Mouse (Mus musculus) kidney, embryonic 14.5 days (tissue): ENCODE measurements around the gene Fam78b. TPM values are rescaled to one million over a fixed set of nuclear protein-coding genes. Genes with fewer than 3 reads are reported as not detected.

Source experiments
- ATAC-seq: fragments of 200-750 bp; cut with Nextera tagmentation; 2 replicates; pipeline ENCODE4 v1.8.0; 2017; ENCODE audit warnings: moderate number of reproducible peaks, mild to moderate bottlenecking, moderate TSS enrichment, moderate library complexity; ENCODE audit not compliant: low FRiP score, low TSS enrichment
- H3K27ac ChIP-seq: fragments of 300-500 bp; sonication (generic); 2 replicates; pipeline ENCODE4 v1.5.1; 2014; ENCODE audit warnings: low read depth, mild to moderate bottlenecking, low read length, moderate library complexity, mixed read lengths
- H3K27me3 ChIP-seq: fragments of 300-500 bp; sonication (generic); 2 replicates; pipeline ENCODE4 v1.6.1; 2014; ENCODE audit warnings: mild to moderate bottlenecking, low read length; ENCODE audit not compliant: control insufficient read depth, insufficient read depth
- H3K36me3 ChIP-seq: fragments of 300-500 bp; sonication (generic); 2 replicates; pipeline ENCODE4 v1.6.1; 2014; ENCODE audit warnings: low read length, mixed read lengths; ENCODE audit not compliant: control insufficient read depth, insufficient read depth
- H3K4me1 ChIP-seq: fragments of 300-500 bp; sonication (generic); 2 replicates; pipeline ENCODE4 v1.6.1; 2014; ENCODE audit warnings: low read length, mixed read lengths; ENCODE audit not compliant: control insufficient read depth, insufficient read depth
- H3K4me2 ChIP-seq: fragments of 300-500 bp; sonication (generic); replicated peaks from 2 replicates; pipeline ENCODE4 v1.6.1; 2014; ENCODE audit warnings: low read depth, mild to moderate bottlenecking, low read length
- H3K4me3 ChIP-seq: fragments of 300-500 bp; sonication (generic); 2 replicates; pipeline ENCODE4 v1.5.1; 2014; ENCODE audit warnings: mild to moderate bottlenecking, low read length
- H3K9ac ChIP-seq: fragments of 300-500 bp; sonication (generic); 2 replicates; pipeline ENCODE4 v1.6.1; 2014; ENCODE audit warnings: low read depth, mild to moderate bottlenecking, low read length, moderate library complexity
- H3K9me3 ChIP-seq: fragments of 300-500 bp; sonication (generic); 2 replicates; pipeline ENCODE4 v1.6.1; 2016; ENCODE audit warnings: low read length; ENCODE audit not compliant: control insufficient read depth
- WGBS: fragments of 180-500 bp; shearing (Covaris S2); extraction: QIAGEN DNeasy Blood & Tissue Kit; methylation state at CpG from one replicate; pipeline ENCODE4 v1.1.7; 2014; 5-methylcytosine and 5-hydroxymethylcytosine counted together
- polyA plus RNA-seq: library from polyadenylated mRNA; unstranded; fragments of >200 nt; fragmentation: Nextera tagmentation; extraction: Ambion mirVana; gene quantifications from 2 replicates; pipeline ENCODE4 v1.2.1, GENCODE M21; 2014

Fam78b gene
- polyA plus RNA-seq, 1 experiment from 2014 or later, result 1.2 TPM

- Histone ChIP-seq H3K36me3 (no peaks in the 10 kb centered on the region), H3K4me3 (no peak overlapping the region), H3K4me2 (no peak overlapping the region), H3K4me1 (no peaks in the 10 kb centered on the region), H3K9ac (no peak overlapping the region), H3K9me3 (no peaks in the 10 kb centered on the region), H3K27ac (no peak overlapping the region), H3K27me3 (no peaks in the 10 kb centered on the region)
- WGBS, result 73% methylated on average over 6 of the region's 6 CpGs
- no peak for ATAC-seq
Observed at GRCm38 (mm10) chr1:167070306-167070705, 69.1 kb downstream of the Fam78b start.

DNA sequence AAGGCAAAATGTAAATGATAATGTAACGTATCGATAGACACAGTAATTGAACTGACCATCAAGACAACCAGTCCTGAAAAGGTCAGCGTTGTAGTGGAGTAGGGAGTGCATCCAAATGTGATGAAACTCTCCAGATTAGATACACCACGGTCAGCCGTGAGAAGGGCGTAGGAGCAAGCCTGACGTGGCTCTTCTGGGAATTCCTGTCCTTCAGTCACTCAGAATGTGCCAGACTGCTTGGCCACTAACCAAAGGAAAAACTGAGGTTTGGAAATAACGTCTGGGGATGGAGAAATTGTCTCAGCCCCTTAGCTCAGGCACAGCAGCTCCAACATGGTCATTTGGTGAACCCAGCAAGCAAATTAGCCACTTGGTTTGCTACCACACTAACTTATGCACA lies 74.5 kb downstream of the Fam78b start:
- H3K27me3 ChIP-seq, result no peaks in the 10 kb centered on the region
- no peak overlapping the region for H3K9ac ChIP-seq
- no peaks in the 10 kb centered on the region for H3K4me1 ChIP-seq
- no peak overlapping the region for H3K4me3 ChIP-seq
- no peak overlapping the region for H3K4me2 ChIP-seq
- no peak for ATAC-seq
- no peaks in the 10 kb centered on the region for H3K36me3 ChIP-seq
- no peaks in the 10 kb centered on the region for H3K9me3 ChIP-seq
- 85% methylated on average over 8 of the region's 8 CpGs for WGBS
- no peak overlapping the region for H3K27ac ChIP-seq

DNA sequence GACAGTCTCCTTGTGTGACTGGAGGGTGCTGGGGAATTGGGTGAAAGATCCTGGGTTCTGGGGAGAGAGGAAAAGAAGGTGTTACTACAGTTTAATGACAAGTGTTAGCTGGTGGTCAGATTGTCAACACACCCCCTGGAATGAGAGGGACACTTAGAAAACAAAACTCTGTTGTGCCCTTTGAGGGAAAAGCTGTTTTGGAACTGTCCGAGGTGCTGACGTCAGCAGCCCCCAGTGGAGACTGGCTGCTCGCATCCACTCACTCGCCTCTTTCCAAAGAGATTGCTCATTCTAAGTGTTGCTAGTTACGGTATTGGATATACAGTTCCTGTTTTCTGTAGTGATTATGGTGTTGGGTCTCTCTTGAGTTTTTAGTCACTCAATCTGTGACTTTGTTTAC lies 78.3 kb downstream of the Fam78b start:
- WGBS, result 37% methylated on average over 5 of the region's 5 CpGs
- Histone ChIP-seq H3K36me3 (no peaks in the 10 kb centered on the region), H3K9me3 (no peaks in the 10 kb centered on the region), H3K9ac (no peak overlapping the region), H3K4me1 (no peaks in the 10 kb centered on the region), H3K4me2 (no peak overlapping the region), H3K27ac (no peak overlapping the region), H3K27me3 (no peaks in the 10 kb centered on the region), H3K4me3 (no peak overlapping the region)
- no peak for ATAC-seq

DNA sequence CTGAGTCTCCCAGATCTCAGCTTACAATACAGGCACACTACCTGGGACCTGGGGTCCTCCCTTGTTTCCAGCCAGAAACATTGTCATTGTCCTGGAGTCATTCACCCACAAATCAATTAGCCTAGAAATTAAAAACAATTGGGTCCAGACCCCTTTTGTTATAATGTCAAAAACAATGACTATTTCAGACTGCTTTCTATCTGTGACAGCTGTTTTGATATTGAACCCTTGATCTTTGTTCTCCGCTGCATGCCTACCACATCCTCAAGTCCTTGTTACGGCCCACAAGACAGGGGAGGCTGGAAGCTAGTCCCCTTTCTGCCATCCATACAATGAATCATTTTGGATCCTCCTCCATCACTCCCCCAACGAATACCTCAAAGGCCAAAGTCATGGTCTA lies 80.7 kb downstream of the Fam78b start:
- H3K4me2 ChIP-seq, result no peak overlapping the region
- no peaks in the 10 kb centered on the region for H3K4me1 ChIP-seq
- no peak for ATAC-seq
- H3K4me3 ChIP-seq, result no peak overlapping the region
- 41% methylated on average over 3 of the region's 3 CpGs for WGBS
- H3K9me3 ChIP-seq, result no peaks in the 10 kb centered on the region
- H3K27ac ChIP-seq, result no peak overlapping the region
- H3K9ac ChIP-seq, result no peak overlapping the region
- no peaks in the 10 kb centered on the region for H3K36me3 ChIP-seq
- H3K27me3 ChIP-seq, result no peaks in the 10 kb centered on the region

GRCm38 (mm10) chr1:167082506-167083100 lies 81.4 kb downstream of the Fam78b start:
- WGBS, result 23% methylated on average over 4 of the region's 4 CpGs
- ATAC-seq, result no peak

GRCm38 (mm10) chr1:167083181-167083580 lies 82.0 kb downstream of the Fam78b start:
- Histone ChIP-seq H3K9me3 (no peaks in the 10 kb centered on the region), H3K4me2 (no peak overlapping the region), H3K36me3 (no peaks in the 10 kb centered on the region), H3K9ac (no peak overlapping the region), H3K27me3 (no peaks in the 10 kb centered on the region), H3K4me3 (no peak overlapping the region), H3K27ac (no peak overlapping the region), H3K4me1 (no peaks in the 10 kb centered on the region)
- ATAC-seq, result no peak
- 79% methylated on average over 2 of the region's 2 CpGs for WGBS

More at GRCm38 (mm10) chr1:167082506-167083100, 81.4 kb downstream of the Fam78b start:
- no peaks in the 10 kb centered on the region for H3K27me3 ChIP-seq
- H3K27ac ChIP-seq, result no peak overlapping the region
- H3K9ac ChIP-seq, result no peak overlapping the region
- H3K4me3 ChIP-seq, result no peak overlapping the region
- no peak overlapping the region for H3K4me2 ChIP-seq
- H3K36me3 ChIP-seq, result no peaks in the 10 kb centered on the region
- H3K9me3 ChIP-seq, result no peaks in the 10 kb centered on the region
- no peaks in the 10 kb centered on the region for H3K4me1 ChIP-seq

DNA sequence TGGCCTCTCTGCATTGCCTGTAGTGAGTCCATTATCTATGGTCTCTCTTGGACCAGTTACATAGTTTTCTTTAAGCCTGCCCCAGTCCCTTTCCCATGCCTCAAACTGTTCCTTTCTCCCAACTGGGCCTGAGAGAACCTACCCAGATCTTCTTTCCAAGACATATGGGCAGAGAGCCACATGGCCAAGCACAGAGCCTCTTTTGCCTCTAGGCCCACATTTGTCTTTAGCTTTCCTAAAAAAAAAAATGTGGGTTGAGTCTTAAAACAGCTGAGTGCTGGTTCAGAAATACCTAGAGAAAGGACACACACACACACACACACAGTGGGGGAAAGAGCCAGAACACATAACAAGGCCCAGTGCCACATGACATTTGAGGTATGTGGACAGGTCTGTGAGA lies 83.1 kb downstream of the Fam78b start:
- ATAC-seq, result no peak
- H3K4me3 ChIP-seq, result no peak overlapping the region
- H3K27me3 ChIP-seq, result no peaks in the 10 kb centered on the region
- no peaks in the 10 kb centered on the region for H3K36me3 ChIP-seq
- no peak overlapping the region for H3K4me2 ChIP-seq
- no peak overlapping the region for H3K27ac ChIP-seq
- H3K9me3 ChIP-seq, result no peaks in the 10 kb centered on the region
- H3K4me1 ChIP-seq, result no peaks in the 10 kb centered on the region
- no peak overlapping the region for H3K9ac ChIP-seq

DNA sequence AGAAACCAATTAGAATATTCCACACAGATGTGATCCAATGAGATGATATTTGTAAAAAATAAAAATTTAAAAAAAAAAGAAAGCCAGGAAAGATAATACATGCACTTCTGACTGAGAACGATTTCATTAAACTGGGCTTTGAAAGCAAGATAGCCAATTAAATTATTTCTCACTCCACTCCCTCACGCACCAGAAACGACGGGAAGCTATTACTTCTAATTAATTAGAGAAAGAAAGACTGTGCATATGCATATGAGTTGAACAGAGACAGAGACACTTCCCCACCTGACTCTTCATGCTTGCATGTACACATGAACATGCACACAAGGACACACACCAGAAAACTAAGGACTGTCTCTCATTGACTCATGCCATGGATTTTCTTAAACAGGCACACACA lies 84.2 kb downstream of the Fam78b start:
- no peaks in the 10 kb centered on the region for H3K36me3 ChIP-seq
- H3K27ac ChIP-seq, result no peak overlapping the region
- no peak overlapping the region for H3K4me3 ChIP-seq
- no peaks in the 10 kb centered on the region for H3K9me3 ChIP-seq
- ATAC-seq, result no peak
- no peak overlapping the region for H3K9ac ChIP-seq
- no peaks in the 10 kb centered on the region for H3K4me1 ChIP-seq
- H3K27me3 ChIP-seq, result no peaks in the 10 kb centered on the region
- no peak overlapping the region for H3K4me2 ChIP-seq
- WGBS, result 87% methylated on average over 4 of the region's 4 CpGs

DNA sequence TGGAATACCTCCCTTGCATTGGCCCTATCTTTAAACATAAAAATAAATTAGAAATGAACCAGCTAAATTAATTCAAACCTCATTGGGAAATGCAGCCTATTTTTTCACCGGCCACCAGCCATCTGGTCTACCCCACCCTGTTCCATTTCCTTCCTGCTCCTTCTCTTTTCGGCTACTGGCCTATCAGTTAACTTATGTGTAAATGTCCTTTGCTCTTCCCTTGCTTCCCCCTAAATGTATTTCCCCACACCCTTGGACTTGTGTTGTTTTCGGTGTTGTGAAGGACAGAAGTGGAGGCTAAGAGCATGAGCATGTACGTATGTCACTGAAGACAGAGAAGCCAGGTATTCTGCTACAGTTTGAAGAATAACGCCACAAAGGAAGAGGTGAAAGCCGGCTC lies 89.2 kb downstream of the Fam78b start:
- Histone ChIP-seq H3K9ac (no peak overlapping the region), H3K36me3 (no peaks in the 10 kb centered on the region), H3K9me3 (no peaks in the 10 kb centered on the region), H3K27me3 (no peaks in the 10 kb centered on the region), H3K4me3 (no peak overlapping the region), H3K27ac (no peak overlapping the region), H3K4me1 (no peaks in the 10 kb centered on the region), H3K4me2 (no peak overlapping the region)
- WGBS, result 86% methylated on average over 6 of the region's 6 CpGs
- ATAC-seq, result no peak
